Mouse (Mus musculus) layer of hippocampus, adult 8-10 months (tissue): ENCODE measurements around the gene Cped1. TPM values are rescaled to one million over a fixed set of nuclear protein-coding genes. Genes with fewer than 3 reads are reported as not detected.

Experiments
- DNase-seq, 2 experiments: peaks; one replicate each; pipeline ENCODE4 v3.0.0; 2022; ENCODE audit warnings: low spot score in 2 of 2
- total RNA-seq, 4 experiments: library from RNA; stranded (reverse); gene quantifications; 2 replicates each; pipeline ENCODE4 v1.2.4; 2022

Cped1 gene
- total RNA-seq, 4 experiments from 2014 or later: 2.7 to 4.1 (median 3.1) TPM

DNA sequence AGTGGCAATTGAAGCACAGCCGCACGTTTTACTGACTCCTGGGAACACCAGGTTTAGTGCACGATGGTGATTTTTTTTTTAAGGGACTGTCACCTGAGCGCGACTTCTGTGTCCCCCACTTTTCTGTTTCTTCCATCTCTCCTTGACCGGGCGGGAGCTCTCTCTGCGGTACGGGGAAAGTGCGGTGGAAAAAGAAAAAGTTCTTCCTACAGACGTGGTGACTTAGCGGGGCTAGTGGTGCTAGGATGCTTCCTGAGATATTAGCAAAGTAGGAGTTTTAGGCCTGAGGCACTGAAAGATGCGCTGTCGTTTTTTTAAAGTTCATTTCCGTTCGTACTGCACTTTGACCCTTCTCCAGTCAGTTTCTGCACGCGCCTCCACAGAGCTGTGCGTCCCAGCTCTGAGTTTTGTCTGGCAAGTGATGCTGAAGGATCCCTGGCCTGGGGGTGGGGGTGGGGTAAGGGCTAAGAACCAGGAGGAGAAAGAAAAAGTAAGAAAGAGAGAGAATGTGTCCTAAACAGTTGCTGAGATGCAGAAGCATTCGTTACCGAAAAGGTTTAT is 303.8 kb downstream of the Cped1 start:
- no peak for DNase-seq

DNA sequence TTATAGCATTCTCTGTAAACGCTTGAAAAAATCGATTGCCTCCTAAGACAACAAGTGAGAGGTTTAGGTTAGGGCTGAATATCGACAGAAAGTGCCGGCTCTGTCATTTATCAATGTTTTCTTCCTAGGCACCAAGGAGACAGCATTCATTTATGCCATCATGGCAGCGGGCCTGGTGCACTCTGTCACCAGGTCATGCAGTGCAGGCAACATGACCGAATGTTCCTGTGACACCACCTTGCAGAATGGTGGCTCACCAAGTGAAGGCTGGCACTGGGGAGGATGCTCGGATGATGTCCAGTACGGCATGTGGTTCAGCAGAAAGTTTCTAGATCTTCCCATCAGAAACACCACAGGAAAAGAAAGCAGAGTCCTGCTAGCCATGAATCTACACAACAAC is 305.1 kb downstream of the Cped1 start:
- no peak for DNase-seq

DNA sequence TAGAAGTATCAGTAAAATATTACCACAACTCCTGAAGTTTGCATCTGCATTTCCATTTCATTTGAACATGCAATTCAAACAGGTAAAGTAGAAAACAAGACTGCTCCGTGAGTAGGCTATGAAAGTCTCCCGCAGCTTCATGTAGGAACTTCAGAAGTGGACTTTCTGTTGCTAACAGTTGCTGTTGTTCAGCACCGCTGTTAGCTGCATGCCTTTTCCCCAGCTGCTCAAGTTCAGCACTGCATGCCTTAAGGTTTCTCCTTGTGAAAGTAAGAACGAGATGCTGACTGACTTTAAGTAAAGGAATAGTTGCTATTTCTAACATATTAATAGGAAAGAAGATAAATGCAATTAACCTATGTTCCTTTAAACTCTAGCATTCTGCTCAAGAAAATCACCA is 306.3 kb downstream of the Cped1 start:
- DNase-seq: no peak

- no peak for DNase-seq
Observed at GRCm38 (mm10) chr6:22293922-22294321, 308.2 kb downstream of the Cped1 start.

DNA sequence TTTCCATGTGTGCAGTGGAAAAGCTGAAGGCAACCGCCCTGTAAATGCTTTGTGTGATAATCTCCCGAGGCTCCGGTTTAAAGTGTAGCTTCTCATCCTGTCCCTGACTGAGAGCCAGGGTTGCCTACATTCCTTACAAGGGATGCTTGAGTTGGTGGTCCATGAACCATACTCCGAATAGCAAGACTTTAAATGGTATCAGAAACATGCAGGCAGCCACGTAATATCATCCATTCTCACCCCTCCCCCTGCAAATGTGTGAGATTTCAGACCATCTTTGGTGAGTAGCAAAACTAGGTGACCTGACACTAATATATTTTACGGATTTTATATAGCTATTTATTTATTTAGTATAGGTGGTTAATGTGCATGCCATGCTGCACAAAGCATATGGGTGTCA is 311.3 kb downstream of the Cped1 start:
- no peak for DNase-seq

GRCm38 (mm10) chr6:22298059-22298458 is 312.3 kb downstream of the Cped1 start:
- no peak for DNase-seq

Other genes starting within 250 kb of the Cped1 start
- gene Tspan12, start 133.4 kb upstream of the Cped1 start, total RNA-seq: 10 to 100 TPM; 26.8 to 35.8 (median 28.3) TPM
- 10 to 100 TPM; 21.2 to 27.5 (median 26.0) TPM for gene Ing3, start 36.3 kb upstream of the Cped1 start, total RNA-seq